Mouse (Mus musculus) mesoderm, embryonic 11.5 days (tissue): ENCODE data around the gene Plcb1.

Experiments used
- DNase-seq: peaks from one replicate; pipeline ENCODE4 v3.0.0-alpha.2; 2012; ENCODE audit warnings: low read depth, low spot score

Gene Plcb1

GRCm38 (mm10) chr2:135053391-135053790 lies 267.5 kb downstream of the Plcb1 start:
- no peak for DNase-seq

GRCm38 (mm10) chr2:135067419-135067818 lies 281.6 kb downstream of the Plcb1 start:
- DNase-seq, result no peak

GRCm38 (mm10) chr2:135071349-135071748 lies 285.5 kb downstream of the Plcb1 start:
- DNase-seq, result no peak

- DNase-seq, result no peak
Measured at GRCm38 (mm10) chr2:135072503-135072902, 286.6 kb downstream of the Plcb1 start.

- no peak for DNase-seq
Measured at GRCm38 (mm10) chr2:135073014-135073413, 287.1 kb downstream of the Plcb1 start.

GRCm38 (mm10) chr2:135075375-135075774 lies 289.5 kb downstream of the Plcb1 start:
- no peak for DNase-seq

GRCm38 (mm10) chr2:135092588-135093162 lies 306.8 kb downstream of the Plcb1 start:
- DNase-seq, result no peak

- peak; percentile 6 for DNase-seq
Measured at GRCm38 (mm10) chr2:135101292-135101691, 315.4 kb downstream of the Plcb1 start.

- no peak for DNase-seq
Measured at GRCm38 (mm10) chr2:135101943-135102342, 316.1 kb downstream of the Plcb1 start.

- DNase-seq, result no peak
Measured at GRCm38 (mm10) chr2:135106649-135107048, 320.8 kb downstream of the Plcb1 start.

GRCm38 (mm10) chr2:135108607-135109006 lies 322.7 kb downstream of the Plcb1 start:
- DNase-seq, result no peak

GRCm38 (mm10) chr2:135114501-135115128 lies 328.7 kb downstream of the Plcb1 start:
- DNase-seq, result no peak

- DNase-seq, result no peak
Measured at GRCm38 (mm10) chr2:135123057-135123456, 337.2 kb downstream of the Plcb1 start.

GRCm38 (mm10) chr2:135123695-135124343 lies 338.0 kb downstream of the Plcb1 start:
- no peak for DNase-seq

GRCm38 (mm10) chr2:135140576-135140975 lies 354.7 kb downstream of the Plcb1 start:
- peak; percentile 75 for DNase-seq

- no peak for DNase-seq
Measured at GRCm38 (mm10) chr2:135152289-135152688, 366.4 kb downstream of the Plcb1 start.

- no peak for DNase-seq
Measured at GRCm38 (mm10) chr2:135153248-135153647, 367.4 kb downstream of the Plcb1 start.

- DNase-seq, result no peak
Measured at GRCm38 (mm10) chr2:135156055-135156454, 370.2 kb downstream of the Plcb1 start.

GRCm38 (mm10) chr2:135157961-135158360 lies 372.1 kb downstream of the Plcb1 start:
- no peak for DNase-seq

GRCm38 (mm10) chr2:135161673-135162072 lies 375.8 kb downstream of the Plcb1 start:
- DNase-seq, result no peak

GRCm38 (mm10) chr2:135165512-135165911 lies 379.6 kb downstream of the Plcb1 start:
- DNase-seq, result no peak

- no peak for DNase-seq
Measured at GRCm38 (mm10) chr2:135175544-135175943, 389.7 kb downstream of the Plcb1 start.

GRCm38 (mm10) chr2:135187659-135188058 lies 401.8 kb downstream of the Plcb1 start:
- no peak for DNase-seq
